In genomic region chr9:42076256-42076849, GRCm38 (mm10) we compare ENCODE assay signal across 14 mouse cellular contexts. TPM values are rescaled to one million over a fixed set of nuclear protein-coding genes. Genes with fewer than 3 reads are reported as not detected.
DNase-seq lines count a peak whose midpoint lies in the region.
"Had no signal": no experiment of that assay in that cellular context is flagged by ENCODE, and none has a peak within 500 bp of the region (broad histone marks: within the 10 kb centered on the region; RNA-seq: fewer than 3 reads in every experiment).

No protein-coding gene starts in this region.

- DNase-seq in heart, adult 11 months, result peak; percentile 40
- no peak for DNase-seq in heart, adult 9 months (ENCODE audit: low spot score in 2 of 2)
- DNase-seq in R1 (ENCODE audit: low read depth, low spot score), result peak; percentile 37
- peak; percentile 16 for DNase-seq in induced T-regulatory cell, adult 2 months (ENCODE audit: low read depth)
- peak; percentile 37 to 63 for DNase-seq in natural killer cell, adult 2 months (ENCODE audit: low spot score in 2 of 2)
- no peak for DNase-seq in adrenal gland, postnatal 4 days (ENCODE audit: low spot score in 2 of 2)
- no peak for DNase-seq in spleen, postnatal 10 days (ENCODE audit: low spot score in 2 of 2)
- DNase-seq: adrenal gland, adult 8-10 months; adrenal gland, postnatal 36 days; cerebellum, adult 11 months; cerebellum, adult 9-10 months; cerebellum, postnatal 36 days; gastrocnemius, postnatal 10 days; heart, postnatal 14 days had no signal

RNA-seq across cellular contexts. Expression of gene Sorl1, which starts 47.7 kb away (rescaled TPM):
- 10 to 100 TPM; 18.3 to 22.9 TPM for total RNA-seq in adrenal gland, postnatal 4 days (2021)

Comparison
In these comparisons a context has a peak if more than half of its experiments do, and no peak if none do; other contexts are left out.
1. DNase-seq: peak in heart, adult 11 months (single experiment), R1 (single experiment), induced T-regulatory cell, adult 2 months (single experiment) and natural killer cell, adult 2 months (2 of 2); none in heart, adult 9 months (0 of 2), adrenal gland, postnatal 4 days (0 of 2) and spleen, postnatal 10 days (0 of 2).